Mouse (Mus musculus): ENCODE results near the gene Tmem131.

DNA sequence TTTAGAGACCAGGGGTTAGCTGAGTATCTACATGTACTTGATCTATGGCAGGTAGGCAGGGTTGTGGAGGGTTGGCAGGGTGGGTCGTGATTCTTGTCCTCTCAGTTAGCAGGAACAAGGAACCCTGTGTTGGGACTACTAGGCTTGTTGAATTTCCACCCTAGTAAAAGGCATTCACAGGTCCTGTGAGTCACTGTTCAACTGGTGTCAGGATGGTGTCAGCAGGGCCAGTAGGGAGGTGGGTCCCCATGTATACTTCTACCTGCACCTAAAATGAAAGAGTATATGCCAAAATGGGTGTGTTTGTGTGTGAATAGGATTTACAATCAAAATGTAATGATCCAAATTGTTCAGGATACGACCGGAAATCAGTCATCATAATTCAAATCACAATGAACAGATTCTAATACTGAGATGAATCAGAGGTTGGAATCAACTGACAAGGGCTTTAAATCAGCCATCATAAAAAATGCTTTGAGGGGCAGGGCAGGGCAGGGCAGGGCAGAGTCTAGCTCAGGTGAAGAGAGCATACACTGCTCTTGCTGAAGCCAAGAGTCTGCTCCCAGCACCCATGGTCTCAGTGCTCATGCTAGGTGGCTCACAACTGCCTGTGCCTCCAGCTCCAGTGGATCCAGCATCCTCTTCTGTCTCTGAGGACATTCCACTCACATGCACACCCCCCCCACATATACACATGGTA is 27.6 kb upstream of the Tmem131 start:
- TF ChIP-seq CTCF (IDR thresholded peaks at IDR 0.05; ENCODE audit: control insufficient read depth, insufficient read depth, low read length) = no peak
- no peak for TF ChIP-seq POLR2A (IDR thresholded peaks at IDR 0.05; ENCODE audit: borderline replicate concordance, control insufficient read depth, low read depth, low read length)
